Mouse (Mus musculus): ENCODE measurements at regions not wholly inside any gene's neighbourhood (a gene's known extent, or its start where the extent isn't known, plus 50 kb on each side); places are given as distances from the start of the nearest gene placed in this dataset.

- ATAC-seq (no peak), DNase-seq (ENCODE audit: low read depth, low spot score) (no peak)
- H3K27me3 ChIP-seq, result peaks cover 4% of the 10 kb centered on the region
- ChIA-PET CTCF (no interaction called here), POLR2A (no interaction called here)
- in situ Hi-C loops (cut with MboI; ENCODE audit: low pct_unique_long_range_greater_than_20kb), result no loop called here
- no peak for TF ChIP-seq CTCF (IDR thresholded peaks at IDR 0.05)
These were observed 414.1 kb downstream of the Chl1 start for GRCm38 (mm10) chr6:103924504-103924903.

GRCm38 (mm10) chr6:103927094-103927493 lies 416.7 kb downstream of the Chl1 start:
- ChIA-PET CTCF (interaction anchor here (0.6 kb wide), 1 partner anchor 513 kb away, joined by 4 read pairs; no protein-coding TSS in a partner anchor), POLR2A (no interaction called here)
- no peak for DNase-seq (ENCODE audit: low read depth, low spot score)
- in situ Hi-C loops (cut with MboI; ENCODE audit: low pct_unique_long_range_greater_than_20kb), result no loop called here
- H3K27me3 ChIP-seq, result peaks cover 4% of the 10 kb centered on the region
- ATAC-seq, result no peak
- no peak for TF ChIP-seq CTCF (IDR thresholded peaks at IDR 0.05)

DNA sequence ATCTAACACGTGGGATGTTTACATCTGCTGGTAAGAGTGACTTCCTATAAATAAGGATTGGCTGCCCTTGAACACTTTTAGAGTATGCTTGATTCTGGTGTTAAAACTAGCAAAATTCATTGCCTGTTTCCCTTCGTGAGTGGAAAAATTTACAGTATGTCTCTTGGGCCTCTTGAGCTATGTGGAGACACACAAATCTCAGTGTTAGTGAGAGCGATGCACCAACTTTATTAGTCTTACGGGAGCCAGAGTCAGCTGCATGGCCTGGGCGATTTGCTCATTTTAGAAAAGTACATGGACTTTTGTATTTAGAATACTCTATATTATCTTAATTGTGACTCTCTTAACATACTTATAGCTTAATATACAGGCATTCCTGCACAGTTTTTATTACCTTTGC lies 430.0 kb downstream of the Chl1 start:
- no peak for DNase-seq (ENCODE audit: low read depth, low spot score)
- POLR2A ChIA-PET, result no interaction called here
- CTCF ChIA-PET, result no interaction called here
- TF ChIP-seq CTCF (IDR thresholded peaks at IDR 0.05), result no peak
- in situ Hi-C loops (cut with MboI; ENCODE audit: low pct_unique_long_range_greater_than_20kb), result no loop called here
- no peak for ATAC-seq
- peaks cover 3% of the 10 kb centered on the region for H3K27me3 ChIP-seq

- CTCF ChIA-PET, result no interaction called here
- no peak for DNase-seq (ENCODE audit: low read depth, low spot score)
- peaks cover 3% of the 10 kb centered on the region for H3K27me3 ChIP-seq
- ATAC-seq, result no peak
- in situ Hi-C loops (cut with MboI; ENCODE audit: low pct_unique_long_range_greater_than_20kb), result no loop called here
- no peak for TF ChIP-seq CTCF (IDR thresholded peaks at IDR 0.05)
- POLR2A ChIA-PET, result no interaction called here
These were observed 434.0 kb downstream of the Chl1 start for GRCm38 (mm10) chr6:103944361-103944760.

- DNase-seq (ENCODE audit: low read depth, low spot score) (no peak), ATAC-seq (no peak)
- ChIA-PET POLR2A (no interaction called here), CTCF (no interaction called here)
- in situ Hi-C loops (cut with MboI; ENCODE audit: low pct_unique_long_range_greater_than_20kb), result no loop called here
- H3K27me3 ChIP-seq, result peaks cover 3% of the 10 kb centered on the region
- no peak for TF ChIP-seq CTCF (IDR thresholded peaks at IDR 0.05)
These were observed 437.1 kb downstream of the Chl1 start for GRCm38 (mm10) chr6:103947474-103947873.

DNA sequence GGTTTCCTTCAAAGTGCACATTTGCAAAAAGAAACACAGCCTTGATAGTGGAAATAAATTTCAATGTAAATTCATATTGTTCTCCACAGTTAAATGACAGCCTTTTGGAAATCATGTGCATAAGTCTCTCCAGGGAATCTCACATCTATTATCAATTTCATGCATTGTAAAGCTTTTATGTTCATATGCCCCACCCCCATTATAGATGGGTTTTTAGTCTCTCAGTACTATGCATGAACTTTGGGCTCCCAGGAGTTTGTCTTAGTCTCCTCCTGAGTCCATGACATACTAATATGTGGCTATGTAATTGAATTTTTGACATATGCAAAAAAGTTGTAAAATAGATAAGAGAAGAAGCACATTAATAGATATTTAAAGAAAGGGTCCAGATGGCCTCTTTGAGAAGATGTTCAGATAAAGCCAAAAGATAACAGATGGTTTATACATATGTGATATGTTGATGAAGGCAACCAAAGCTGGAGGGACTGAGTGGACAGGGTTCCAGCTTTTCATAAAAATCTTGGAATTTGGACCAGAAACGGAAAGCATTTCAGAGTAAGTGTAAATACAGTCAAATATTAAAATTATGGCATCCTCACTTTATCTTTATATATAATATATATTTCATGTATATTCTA lies 442.9 kb downstream of the Chl1 start:
- no peaks in the 10 kb centered on the region for H3K27me3 ChIP-seq
- DNase-seq (ENCODE audit: low read depth, low spot score) (no peak), ATAC-seq (no peak)
- no peak for TF ChIP-seq CTCF (IDR thresholded peaks at IDR 0.05)
- POLR2A ChIA-PET, result no interaction called here
- CTCF ChIA-PET, result no interaction called here
- in situ Hi-C loops (cut with MboI; ENCODE audit: low pct_unique_long_range_greater_than_20kb), result no loop called here

- in situ Hi-C loops (cut with MboI; ENCODE audit: low pct_unique_long_range_greater_than_20kb), result no loop called here
- TF ChIP-seq CTCF (IDR thresholded peaks at IDR 0.05), result no peak
- no peak for DNase-seq (ENCODE audit: low read depth, low spot score)
- POLR2A ChIA-PET, result no interaction called here
- H3K27me3 ChIP-seq, result no peaks in the 10 kb centered on the region
- ATAC-seq, result no peak
- CTCF ChIA-PET, result no interaction called here
These were observed 448.6 kb downstream of the Chl1 start for GRCm38 (mm10) chr6:103959002-103959401.

GRCm38 (mm10) chr6:103967811-103968420 lies 457.5 kb downstream of the Chl1 start:
- ChIA-PET POLR2A (interaction anchor here (1.0 kb wide), 1 partner anchor 13 kb away, joined by 9 read pairs; no protein-coding TSS in a partner anchor), CTCF (interaction anchor here (0.9 kb wide), 1 partner anchor 42 kb away, joined by 3 read pairs; no protein-coding TSS in a partner anchor)
- DNase-seq (ENCODE audit: low read depth, low spot score) (no peak), ATAC-seq (no peak)
- in situ Hi-C loops (cut with MboI; ENCODE audit: low pct_unique_long_range_greater_than_20kb), result no loop called here
- no peaks in the 10 kb centered on the region for H3K27me3 ChIP-seq
- no peak for TF ChIP-seq CTCF (IDR thresholded peaks at IDR 0.05)

DNA sequence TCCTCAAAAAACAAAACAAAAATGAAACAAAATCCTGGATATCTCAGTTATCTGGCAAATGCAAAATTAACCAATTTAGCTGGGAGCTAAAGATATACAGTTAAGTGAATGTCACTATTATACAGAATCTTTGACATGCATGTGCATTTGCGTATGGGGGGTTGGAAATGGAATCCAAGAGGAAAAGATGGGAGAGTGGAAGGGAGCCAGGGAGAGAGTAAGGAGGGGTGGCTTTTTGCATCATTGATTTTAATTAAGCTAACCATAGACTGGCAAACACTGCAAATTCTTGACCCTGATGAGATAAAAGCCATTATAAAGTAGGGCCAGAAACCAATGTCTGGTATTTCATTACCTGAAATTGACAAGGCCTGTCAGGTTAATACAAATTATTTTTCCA lies 488.8 kb downstream of the Chl1 start:
- TF ChIP-seq CTCF (IDR thresholded peaks at IDR 0.05), result no peak
- no peak for ATAC-seq
- POLR2A ChIA-PET, result no interaction called here
- in situ Hi-C loops (cut with MboI; ENCODE audit: low pct_unique_long_range_greater_than_20kb), result no loop called here
- H3K27me3 ChIP-seq, result no peaks in the 10 kb centered on the region
- no peak for DNase-seq (ENCODE audit: low read depth, low spot score)
- CTCF ChIA-PET, result interaction anchor here (0.7 kb wide), 1 partner anchor 1773 kb away, joined by 4 read pairs; no protein-coding TSS in a partner anchor

- ChIA-PET POLR2A (no interaction called here), CTCF (interaction anchor here (0.8 to 1.9 kb wide), 3 partner anchors 9 to 17 kb away, joined by 3 to 4 read pairs (median 4); no protein-coding TSS in a partner anchor)
- DNase-seq (ENCODE audit: low read depth, low spot score), result peak; percentile 7
- in situ Hi-C loops (cut with MboI; ENCODE audit: low pct_unique_long_range_greater_than_20kb), result no loop called here
- ATAC-seq, result peak; percentile 54
- no peaks in the 10 kb centered on the region for H3K27me3 ChIP-seq
- TF ChIP-seq CTCF (IDR thresholded peaks at IDR 0.05), result peak; percentile 82
These were observed 464.0 kb upstream of the Cntn6 start for GRCm38 (mm10) chr6:104028439-104029091.

- no peak for ATAC-seq
- in situ Hi-C loops (cut with MboI; ENCODE audit: low pct_unique_long_range_greater_than_20kb), result no loop called here
- CTCF ChIA-PET, result no interaction called here
- POLR2A ChIA-PET, result no interaction called here
- TF ChIP-seq CTCF (IDR thresholded peaks at IDR 0.05), result no peak
- H3K27me3 ChIP-seq, result no peaks in the 10 kb centered on the region
- no peak for DNase-seq (ENCODE audit: low read depth, low spot score)
These were observed 453.7 kb upstream of the Cntn6 start for GRCm38 (mm10) chr6:104038853-104039252.
